Mouse (Mus musculus) forebrain, embryonic 13.5 days (tissue): ENCODE measurements around the gene Hlf. TPM values are rescaled to one million over a fixed set of nuclear protein-coding genes. Genes with fewer than 3 reads are reported as not detected.

Experiments
- polyA plus RNA-seq: library from polyadenylated mRNA; unstranded; fragments of >200 nt; fragmentation: Nextera tagmentation; extraction: Ambion mirVana; gene quantifications from 2 replicates; pipeline ENCODE4 v1.2.1, GENCODE M21; 2015

The Hlf gene
- polyA plus RNA-seq, 1 experiment from 2014 or later: 2.7 TPM

Other genes with a start within 250 kb of the Hlf start
- 19.2 and 21.3 TPM in 2 replicates for gene Gm45716, start 203.2 kb downstream of the Hlf start, polyA plus RNA-seq
- gene Mmd, start 141.4 kb downstream of the Hlf start, polyA plus RNA-seq: 64.8 and 65.2 TPM in 2 replicates
- 29.4 and 30.1 TPM in 2 replicates for gene Stxbp4, start 247.2 kb upstream of the Hlf start, polyA plus RNA-seq
- 31.5 and 32.9 TPM in 2 replicates for gene Cox11, start 247.3 kb upstream of the Hlf start, polyA plus RNA-seq